Mouse (Mus musculus): ENCODE results near the gene Impg2. TPM values are rescaled to one million over a fixed set of nuclear protein-coding genes. Genes with fewer than 3 reads are reported as not detected.

The Impg2 gene
- total RNA-seq, 1 experiment = not detected

- DNase-seq (ENCODE audit: low read depth, low spot score) = no peak
- TF ChIP-seq ZNF384 (IDR thresholded peaks at IDR 0.05; ENCODE audit: low read depth, low read length) = no peak
- TF ChIP-seq MAFK (IDR thresholded peaks at IDR 0.05; ENCODE audit: insufficient read depth, low read depth, low read length) = no peak
- TF ChIP-seq CHD2 (IDR thresholded peaks at IDR 0.05; ENCODE audit: low read depth, low read length) = no peak
- no peak for TF ChIP-seq HCFC1 (IDR thresholded peaks at IDR 0.05; ENCODE audit: borderline replicate concordance, insufficient read depth, low read length)
- Histone ChIP-seq H3K9me3 (ENCODE audit: control insufficient read depth, insufficient read depth, low read depth, low read length) (no peaks in the 10 kb centered on the region), H3K9ac (ENCODE audit: insufficient read depth, low read depth, low read length, poor library complexity, severe bottlenecking) (no peak overlapping the region), H3K4me3 (ENCODE audit: insufficient read depth in 1 of 2, low read depth in 1 of 2, low read length in 2 of 2, poor library complexity in 1 of 2, severe bottlenecking in 1 of 2) (no peak overlapping the region), H3K36me3 (ENCODE audit: control insufficient read depth, insufficient read depth, low read length, poor library complexity, severe bottlenecking) (no peaks in the 10 kb centered on the region), H3K4me1 (ENCODE audit: control insufficient read depth in 2 of 2, insufficient read depth in 2 of 2, low read length in 2 of 2, poor library complexity in 1 of 2) (no peaks in the 10 kb centered on the region), H3K27ac (ENCODE audit: insufficient read depth, low read depth, low read length, poor library complexity, severe bottlenecking) (no peak overlapping the region)
- in situ Hi-C loops (cut with MboI; ENCODE audit: low sequenced_read_pairs in 2 of 2, unreplicated experiment in 2 of 2) = no loop called here
Observed at GRCm38 (mm10) chr16:56302996-56303395, 98.9 kb downstream of the Impg2 start.

- TF ChIP-seq CHD2 (IDR thresholded peaks at IDR 0.05; ENCODE audit: low read depth, low read length) = no peak
- TF ChIP-seq ZC3H11A (IDR thresholded peaks at IDR 0.05; ENCODE audit: borderline replicate concordance, low read depth, low read length) = no peak
- no peak for TF ChIP-seq MAFK (IDR thresholded peaks at IDR 0.05; ENCODE audit: insufficient read depth, low read depth, low read length)
- TF ChIP-seq ZNF384 (IDR thresholded peaks at IDR 0.05; ENCODE audit: low read depth, low read length) = no peak
- TF ChIP-seq HCFC1 (IDR thresholded peaks at IDR 0.05; ENCODE audit: borderline replicate concordance, insufficient read depth, low read length) = no peak
- Histone ChIP-seq H3K4me1 (ENCODE audit: control insufficient read depth in 2 of 2, insufficient read depth in 2 of 2, low read length in 2 of 2, poor library complexity in 1 of 2) (no peaks in the 10 kb centered on the region), H3K9me3 (ENCODE audit: control insufficient read depth, insufficient read depth, low read depth, low read length) (no peaks in the 10 kb centered on the region), H3K36me3 (ENCODE audit: control insufficient read depth, insufficient read depth, low read length, poor library complexity, severe bottlenecking) (no peaks in the 10 kb centered on the region), H3K27ac (ENCODE audit: insufficient read depth, low read depth, low read length, poor library complexity, severe bottlenecking) (no peak overlapping the region), H3K9ac (ENCODE audit: insufficient read depth, low read depth, low read length, poor library complexity, severe bottlenecking) (no peak overlapping the region), H3K4me3 (ENCODE audit: insufficient read depth in 1 of 2, low read depth in 1 of 2, low read length in 2 of 2, poor library complexity in 1 of 2, severe bottlenecking in 1 of 2) (no peak overlapping the region)
- in situ Hi-C loops (cut with MboI; ENCODE audit: low sequenced_read_pairs in 2 of 2, unreplicated experiment in 2 of 2) = no loop called here
- DNase-seq (ENCODE audit: low read depth, low spot score) = no peak
Observed at GRCm38 (mm10) chr16:56304167-56304566, 100.1 kb downstream of the Impg2 start.

GRCm38 (mm10) chr16:56307575-56307974 is 103.5 kb downstream of the Impg2 start:
- no peak overlapping the region for H3K9ac ChIP-seq (ENCODE audit: insufficient read depth, low read depth, low read length, poor library complexity, severe bottlenecking)
- H3K27ac ChIP-seq (ENCODE audit: insufficient read depth, low read depth, low read length, poor library complexity, severe bottlenecking) = no peak overlapping the region
- no peak overlapping the region for H3K4me3 ChIP-seq (ENCODE audit: insufficient read depth in 1 of 2, low read depth in 1 of 2, low read length in 2 of 2, poor library complexity in 1 of 2, severe bottlenecking in 1 of 2)
- no peaks in the 10 kb centered on the region for H3K9me3 ChIP-seq (ENCODE audit: control insufficient read depth, insufficient read depth, low read depth, low read length)
- TF ChIP-seq ZNF384 (IDR thresholded peaks at IDR 0.05; ENCODE audit: low read depth, low read length) = no peak
- no peak for TF ChIP-seq CHD2 (IDR thresholded peaks at IDR 0.05; ENCODE audit: low read depth, low read length)
- in situ Hi-C loops (cut with MboI; ENCODE audit: low sequenced_read_pairs in 2 of 2, unreplicated experiment in 2 of 2) = no loop called here
- H3K4me1 ChIP-seq (ENCODE audit: control insufficient read depth in 2 of 2, insufficient read depth in 2 of 2, low read length in 2 of 2, poor library complexity in 1 of 2) = no peaks in the 10 kb centered on the region
- no peak for DNase-seq (ENCODE audit: low read depth, low spot score)
- no peaks in the 10 kb centered on the region for H3K36me3 ChIP-seq (ENCODE audit: control insufficient read depth, insufficient read depth, low read length, poor library complexity, severe bottlenecking)

- in situ Hi-C loops (cut with MboI; ENCODE audit: low sequenced_read_pairs in 2 of 2, unreplicated experiment in 2 of 2) = no loop called here
- H3K4me1 ChIP-seq (ENCODE audit: control insufficient read depth in 2 of 2, insufficient read depth in 2 of 2, low read length in 2 of 2, poor library complexity in 1 of 2) = no peaks in the 10 kb centered on the region
- H3K4me3 ChIP-seq (ENCODE audit: insufficient read depth in 1 of 2, low read depth in 1 of 2, low read length in 2 of 2, poor library complexity in 1 of 2, severe bottlenecking in 1 of 2) = no peak overlapping the region
- no peaks in the 10 kb centered on the region for H3K36me3 ChIP-seq (ENCODE audit: control insufficient read depth, insufficient read depth, low read length, poor library complexity, severe bottlenecking)
- no peak for DNase-seq (ENCODE audit: low read depth, low spot score)
- no peak for TF ChIP-seq ZC3H11A (IDR thresholded peaks at IDR 0.05; ENCODE audit: borderline replicate concordance, low read depth, low read length)
- no peak for TF ChIP-seq MAFK (IDR thresholded peaks at IDR 0.05; ENCODE audit: insufficient read depth, low read depth, low read length)
- TF ChIP-seq CHD2 (IDR thresholded peaks at IDR 0.05; ENCODE audit: low read depth, low read length) = no peak
- no peak for TF ChIP-seq ZNF384 (IDR thresholded peaks at IDR 0.05; ENCODE audit: low read depth, low read length)
- TF ChIP-seq HCFC1 (IDR thresholded peaks at IDR 0.05; ENCODE audit: borderline replicate concordance, insufficient read depth, low read length) = no peak
- no peak overlapping the region for H3K27ac ChIP-seq (ENCODE audit: insufficient read depth, low read depth, low read length, poor library complexity, severe bottlenecking)
- H3K9me3 ChIP-seq (ENCODE audit: control insufficient read depth, insufficient read depth, low read depth, low read length) = no peaks in the 10 kb centered on the region
- H3K9ac ChIP-seq (ENCODE audit: insufficient read depth, low read depth, low read length, poor library complexity, severe bottlenecking) = no peak overlapping the region
Observed at GRCm38 (mm10) chr16:56311291-56311690, 107.2 kb downstream of the Impg2 start.

Other genes with a start within 250 kb of the Impg2 start
- gene Rpl24, start 238.0 kb upstream of the Impg2 start, total RNA-seq (2012; rRNA removed) = 1,393 and 1,577 TPM in 2 replicates
- gene Zbtb11, start 230.4 kb upstream of the Impg2 start, total RNA-seq (2012; rRNA removed) = 23.3 and 24.3 TPM in 2 replicates
- gene Pcnp, start 174.6 kb upstream of the Impg2 start, total RNA-seq (2012; rRNA removed) = 52.6 and 58.7 TPM in 2 replicates
- 15.9 and 21.6 TPM in 2 replicates for gene Trmt10c, start 166.5 kb upstream of the Impg2 start, total RNA-seq (2012; rRNA removed)
- 3.4 and 6.2 TPM in 2 replicates for gene Senp7, start 156.0 kb upstream of the Impg2 start, total RNA-seq (2012; rRNA removed)